Mouse (Mus musculus) kidney, postnatal 10 days (tissue): ENCODE measurements at regions not wholly inside any gene's neighbourhood (a gene's known extent, or its start where the extent isn't known, plus 50 kb on each side); places are given as distances from the start of the nearest gene placed in this dataset.

Experiments
- DNase-seq: peaks from one replicate; pipeline ENCODE4 v3.0.0; 2021; ENCODE audit warnings: mixed read lengths

DNA sequence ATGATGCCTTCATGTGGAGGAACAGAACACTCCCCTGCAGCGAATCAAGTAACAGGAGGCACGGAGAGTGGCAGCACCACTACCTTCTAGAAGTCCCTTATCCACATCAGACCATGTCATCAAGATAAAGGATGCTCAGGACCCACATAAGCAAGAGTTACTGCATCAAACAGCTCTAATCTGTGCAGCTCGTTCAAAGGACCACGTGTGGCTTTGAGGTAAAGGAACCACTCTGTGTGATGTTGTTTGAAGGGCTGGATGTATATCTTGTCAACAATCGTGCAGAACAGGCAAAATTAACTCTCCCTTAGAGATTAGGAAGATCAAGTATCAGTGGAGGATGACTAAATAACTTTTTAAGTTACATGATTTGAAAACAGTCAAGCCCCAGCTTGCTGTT, 68.8 kb upstream of the Cd44 start:
- DNase-seq: no peak

GRCm38 (mm10) chr2:102967950-102968722, 66.7 kb upstream of the Cd44 start:
- DNase-seq: no peak

- no peak for DNase-seq
Observed at GRCm38 (mm10) chr2:102967417-102967816, 66.0 kb upstream of the Cd44 start.

GRCm38 (mm10) chr2:102959067-102959645, 57.7 kb upstream of the Cd44 start:
- DNase-seq: no peak

- DNase-seq: no peak
Observed at GRCm38 (mm10) chr2:102958529-102958928, 57.1 kb upstream of the Cd44 start.

GRCm38 (mm10) chr2:102957811-102958210, 56.3 kb upstream of the Cd44 start:
- DNase-seq: no peak

DNA sequence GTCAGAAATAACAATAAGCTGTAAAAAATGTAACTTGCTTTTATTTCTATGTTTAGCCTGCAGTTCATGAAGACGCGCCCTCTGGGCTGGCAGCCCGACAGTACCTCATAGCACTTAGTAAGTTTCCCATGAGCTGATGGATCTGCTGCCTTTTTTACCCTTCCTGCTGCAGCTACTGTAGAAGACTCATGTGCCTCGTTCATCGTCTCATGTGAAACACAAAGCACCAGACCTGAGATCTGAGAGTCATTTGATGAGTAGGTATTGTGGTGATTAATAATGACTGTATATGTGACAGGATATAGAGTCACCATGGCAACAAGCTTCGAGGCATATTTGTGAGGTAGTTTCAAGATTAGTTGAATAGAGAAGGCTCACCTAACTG, 55.4 kb upstream of the Cd44 start:
- peak; percentile 22 for DNase-seq

- DNase-seq: no peak
Observed at GRCm38 (mm10) chr2:102956108-102956857, 54.8 kb upstream of the Cd44 start.

DNA sequence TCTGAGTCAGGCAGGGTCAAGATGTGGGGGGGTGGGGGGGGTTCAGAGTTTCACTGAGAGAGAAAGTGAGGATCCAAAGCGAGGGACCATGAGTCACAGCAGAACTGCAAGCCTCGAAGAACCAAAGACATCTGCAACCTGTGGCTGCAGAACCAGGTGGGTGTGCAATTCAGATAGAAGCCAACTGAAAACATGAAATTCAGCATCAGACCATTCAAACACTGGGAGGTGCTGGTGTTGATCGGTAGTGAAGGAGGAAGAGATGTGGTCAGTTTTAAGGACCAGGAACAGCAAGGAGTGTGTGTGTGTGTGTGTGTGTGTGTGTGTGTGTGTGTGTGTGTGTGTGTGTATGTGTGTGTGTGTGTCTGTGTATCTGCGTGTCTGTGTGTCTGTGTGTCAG, 53.8 kb upstream of the Cd44 start:
- no peak for DNase-seq
